Mouse (Mus musculus) R1 (cell line): ENCODE results near the gene Zic3.

Experiments used
- DNase-seq: peaks from one replicate; pipeline ENCODE4 v3.0.0-alpha.2; 2018; ENCODE audit warnings: low read depth, low spot score

The Zic3 gene

GRCm38 (mm10) chrX:58022400-58022799 lies at the start of gene Zic3:
Zic3 (plus strand) TSS chrX:58022700.
- DNase-seq = no peak

DNA sequence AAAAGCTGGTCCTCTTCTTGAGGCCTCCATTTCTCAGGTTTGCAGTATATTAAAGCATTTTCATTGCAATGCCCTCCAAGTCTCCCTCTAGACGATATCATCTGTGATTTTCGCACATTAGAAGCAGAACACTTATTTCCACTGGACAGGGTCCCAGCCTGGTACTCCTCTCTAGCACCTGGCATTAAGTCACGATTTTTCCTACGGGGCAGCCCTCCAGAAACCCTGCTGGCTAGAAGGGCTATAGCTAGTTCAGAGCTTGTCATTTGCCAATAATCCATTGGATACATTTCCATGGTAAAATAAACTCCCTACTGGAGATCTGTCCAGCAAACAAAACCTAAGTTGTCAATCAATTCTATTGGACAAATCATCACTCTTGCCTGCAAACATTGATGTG lies 40.1 kb upstream of the Zic3 start:
- no peak for DNase-seq

GRCm38 (mm10) chrX:57987455-57988109 lies 34.9 kb upstream of the Zic3 start:
- no peak for DNase-seq

DNA sequence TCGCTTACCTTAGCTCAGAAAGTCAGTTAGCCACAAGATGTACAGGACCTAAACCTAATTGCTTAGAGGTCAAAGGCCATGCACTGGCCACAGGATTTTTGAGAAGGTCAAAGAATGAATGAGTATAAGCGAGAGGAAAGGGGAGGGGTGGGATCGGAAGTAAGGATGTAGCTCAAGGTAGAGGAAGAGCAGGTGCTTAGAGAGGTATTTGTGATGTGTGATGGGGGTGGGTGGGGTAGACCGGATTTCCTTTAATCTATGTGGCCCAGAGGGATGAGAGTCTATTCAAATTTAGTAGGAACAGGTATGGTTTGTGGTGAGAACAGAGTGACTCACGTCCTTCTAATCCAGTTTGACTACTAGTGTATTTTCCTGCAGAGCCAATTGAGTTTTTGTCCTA lies 9.1 kb upstream of the Zic3 start:
- DNase-seq = peak; percentile 95

GRCm38 (mm10) chrX:58014093-58014492 lies 8.4 kb upstream of the Zic3 start:
- DNase-seq = peak; percentile 98

DNA sequence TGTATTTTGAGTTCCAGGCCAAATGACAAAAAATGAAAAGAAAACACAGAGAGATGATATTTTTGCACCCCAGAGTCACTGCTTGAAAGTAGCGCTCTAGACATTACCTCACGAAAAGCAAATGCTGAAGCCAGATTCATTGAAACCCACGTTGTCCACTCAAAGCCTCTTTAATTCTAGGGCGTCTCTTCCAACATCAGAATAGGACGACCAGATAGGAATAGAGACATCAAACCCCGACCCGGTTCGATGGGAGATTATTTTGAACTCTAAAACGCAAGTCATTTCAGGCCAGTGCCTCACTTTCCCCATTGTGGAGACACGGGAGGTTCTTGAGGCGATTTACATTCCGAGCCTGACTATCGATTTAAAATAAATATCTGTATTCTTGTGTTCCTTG lies 7.7 kb upstream of the Zic3 start:
- peak; percentile 13 for DNase-seq

- peak; percentile 60 for DNase-seq
These were observed 7.1 kb upstream of the Zic3 start for GRCm38 (mm10) chrX:58015336-58015945.

DNA sequence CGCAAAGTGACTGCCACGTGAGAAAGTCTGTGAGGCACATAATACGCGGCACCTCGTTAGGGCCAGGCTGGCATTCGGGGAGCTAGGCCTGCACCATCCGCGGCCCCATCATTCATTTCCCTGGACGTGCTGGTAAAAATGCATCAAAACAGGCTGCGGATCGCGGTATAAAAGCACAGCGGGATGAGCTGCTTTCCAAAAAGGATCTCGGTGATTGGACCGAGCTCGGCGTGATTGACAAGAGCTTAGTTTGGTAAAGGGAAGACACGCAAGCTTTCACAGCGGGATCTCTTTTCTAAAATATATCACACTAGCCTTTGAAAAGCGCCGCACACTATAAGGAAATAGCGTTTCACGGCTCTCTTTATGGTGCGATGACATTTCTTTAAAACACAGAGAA lies 3.8 kb upstream of the Zic3 start:
- DNase-seq = peak; percentile 92

DNA sequence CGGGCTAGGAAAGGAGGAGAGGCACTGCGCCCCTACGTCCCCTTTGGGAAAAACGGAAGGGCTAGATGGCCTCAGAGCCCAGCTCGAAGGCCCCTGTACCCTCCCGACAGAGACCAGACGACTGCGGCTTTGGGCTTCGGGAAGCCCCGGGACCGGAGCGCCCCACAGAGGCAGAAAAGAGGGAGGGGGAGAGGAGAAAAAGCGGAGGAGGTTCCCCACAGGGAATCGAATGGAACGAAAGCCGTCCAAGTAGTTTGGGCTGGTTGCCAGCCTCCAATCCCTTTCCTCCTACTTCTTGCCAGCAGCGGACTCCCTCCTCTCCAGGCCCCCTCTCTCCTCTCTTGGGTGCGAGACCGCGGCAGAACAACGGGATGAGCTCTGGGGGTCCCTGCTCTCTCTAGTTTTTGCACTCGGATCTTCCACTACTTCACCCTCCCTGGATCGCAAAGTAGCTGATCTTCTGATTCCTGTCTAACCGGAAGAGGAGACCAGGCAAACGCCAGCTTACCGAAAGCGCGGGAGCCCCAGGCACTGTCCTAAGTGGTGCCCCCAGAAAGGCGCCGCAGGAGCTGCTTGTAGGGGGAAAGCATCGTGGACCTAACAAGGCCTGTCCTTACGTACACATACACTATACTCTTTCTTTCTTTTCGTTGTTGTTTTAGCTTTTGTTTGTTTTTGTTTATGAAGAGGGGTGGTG lies 3.1 kb upstream of the Zic3 start:
- peak; percentile 57 for DNase-seq

DNA sequence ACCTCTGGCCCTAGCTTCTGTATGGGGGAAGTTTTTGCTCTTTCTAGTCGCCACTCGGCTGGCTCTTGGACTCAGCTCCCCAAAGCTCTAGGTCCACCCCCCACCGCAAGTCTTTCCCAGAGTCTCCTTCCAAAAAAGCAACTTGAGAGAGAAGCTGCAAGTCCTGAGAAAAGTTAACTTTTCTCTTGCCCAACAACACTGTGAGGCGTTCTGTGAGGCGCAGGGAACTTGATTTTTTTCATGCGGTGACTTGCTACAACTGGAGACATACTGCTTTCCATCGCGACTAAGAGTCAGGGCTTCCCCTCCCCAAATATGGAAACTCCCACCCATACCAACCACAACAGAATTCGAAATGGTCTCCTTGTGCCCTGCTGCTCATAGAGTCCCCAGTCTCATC lies 5.1 kb downstream of the Zic3 start:
- DNase-seq = peak; percentile 47

- DNase-seq = peak; percentile 54
These were observed 5.6 kb downstream of the Zic3 start for GRCm38 (mm10) chrX:58028082-58028481.

DNA sequence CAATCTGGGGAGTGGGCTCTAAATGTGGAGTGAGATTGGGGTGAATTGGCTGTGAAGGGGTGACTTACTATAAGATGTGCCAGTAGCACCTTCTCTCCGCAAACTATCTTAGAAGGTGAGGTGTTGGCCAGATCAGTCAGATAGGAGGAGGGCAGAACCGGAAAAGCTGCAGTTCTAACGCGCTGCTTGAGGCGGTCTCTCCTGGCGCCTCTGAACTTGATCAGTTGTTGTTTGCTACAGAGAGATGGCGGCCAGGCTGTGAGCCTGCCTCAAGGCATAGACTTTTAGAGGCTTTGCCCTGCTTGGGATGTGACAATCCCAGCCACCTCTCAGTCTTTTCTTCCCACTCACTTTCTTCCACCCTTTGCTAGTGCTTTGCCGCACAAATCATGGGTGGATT lies 6.4 kb downstream of the Zic3 start:
- peak; percentile 46 for DNase-seq

- peak; percentile 95 for DNase-seq
These were observed 7.8 kb downstream of the Zic3 start for GRCm38 (mm10) chrX:58030100-58030834.

GRCm38 (mm10) chrX:58030835-58031670 lies 8.6 kb downstream of the Zic3 start:
- DNase-seq = peak; percentile 94

GRCm38 (mm10) chrX:58031671-58032605 lies 9.4 kb downstream of the Zic3 start:
- DNase-seq = peak; percentile 72

DNA sequence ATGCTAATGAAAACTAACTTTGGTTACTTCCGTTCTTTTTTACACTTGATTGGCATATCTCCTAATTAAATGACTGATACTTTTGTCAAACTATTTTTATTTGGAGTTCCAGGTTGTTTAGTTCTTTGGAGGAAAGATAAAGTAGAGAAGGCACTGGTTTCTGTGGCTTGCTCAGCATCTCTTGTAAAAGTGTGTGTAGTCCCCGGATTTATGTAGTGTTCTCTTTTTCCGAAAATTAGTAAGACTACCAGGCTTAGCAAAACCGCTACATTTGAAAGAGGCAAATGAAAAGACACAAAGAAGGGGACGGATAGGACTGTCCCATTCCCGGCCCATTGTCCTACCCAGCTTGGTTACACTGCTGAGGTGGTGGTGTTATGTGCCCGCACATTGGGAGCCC lies 10.1 kb downstream of the Zic3 start:
- DNase-seq = no peak

GRCm38 (mm10) chrX:58033521-58033920 lies 11.0 kb downstream of the Zic3 start:
- no peak for DNase-seq

- DNase-seq = peak; percentile 93
These were observed 15.8 kb downstream of the Zic3 start for GRCm38 (mm10) chrX:58038061-58039007.

GRCm38 (mm10) chrX:58039703-58040102 lies 17.2 kb downstream of the Zic3 start:
- peak; percentile 86 for DNase-seq
